Mouse (Mus musculus): Measurements from ENCODE around the gene Sdk1. TPM values are rescaled to one million over a fixed set of nuclear protein-coding genes. Genes with fewer than 3 reads are reported as not detected.

The Sdk1 gene
- polyA plus RNA-seq, 1 experiment from 2014 or later: 1.7 TPM

- Histone ChIP-seq H3K27me3 (no peaks in the 10 kb centered on the region), H3K4me2 (replicated peaks) (no peak overlapping the region), H3K36me3 (no peaks in the 10 kb centered on the region), H3K9ac (replicated peaks) (no peak overlapping the region), H3K27ac (replicated peaks) (no peak overlapping the region), H3K9me3 (no peaks in the 10 kb centered on the region), H3K4me3 (no peak overlapping the region), H3K4me1 (no peaks in the 10 kb centered on the region)
- 88% methylated on average over 6 of the region's 6 CpGs for whole genome bisulfite sequencing
- no peak for ATAC-seq (ENCODE audit: low FRiP score, low read depth)
Observed at GRCm38 (mm10) chr5:141277112-141277511, 35.8 kb downstream of the Sdk1 start.

- no peak overlapping the region for H3K27ac ChIP-seq (replicated peaks)
- WGBS: 71% methylated on average over 2 of the region's 2 CpGs
Observed at GRCm38 (mm10) chr5:141281751-141282150, 40.5 kb downstream of the Sdk1 start.

GRCm38 (mm10) chr5:141289611-141290010, 48.3 kb downstream of the Sdk1 start:
- no peak for ATAC-seq (ENCODE audit: low FRiP score, low read depth)
- Histone ChIP-seq H3K36me3 (no peaks in the 10 kb centered on the region), H3K9ac (replicated peaks) (no peak overlapping the region), H3K4me1 (no peaks in the 10 kb centered on the region), H3K27me3 (no peaks in the 10 kb centered on the region), H3K4me3 (no peak overlapping the region), H3K4me2 (replicated peaks) (no peak overlapping the region), H3K27ac (replicated peaks) (no peak overlapping the region), H3K9me3 (no peaks in the 10 kb centered on the region)

More at GRCm38 (mm10) chr5:141281751-141282150, 40.5 kb downstream of the Sdk1 start:
- no peaks in the 10 kb centered on the region for H3K4me1 ChIP-seq
- no peaks in the 10 kb centered on the region for H3K36me3 ChIP-seq
- H3K27me3 ChIP-seq: no peaks in the 10 kb centered on the region
- H3K4me2 ChIP-seq (replicated peaks): no peak overlapping the region
- no peak overlapping the region for H3K4me3 ChIP-seq
- no peaks in the 10 kb centered on the region for H3K9me3 ChIP-seq
- ATAC-seq (ENCODE audit: low FRiP score, low read depth): no peak
- H3K9ac ChIP-seq (replicated peaks): no peak overlapping the region

- Histone ChIP-seq H3K4me3 (no peak overlapping the region), H3K9ac (replicated peaks) (no peak overlapping the region), H3K36me3 (no peaks in the 10 kb centered on the region), H3K9me3 (no peaks in the 10 kb centered on the region), H3K4me1 (no peaks in the 10 kb centered on the region), H3K27ac (replicated peaks) (no peak overlapping the region), H3K4me2 (replicated peaks) (no peak overlapping the region), H3K27me3 (no peaks in the 10 kb centered on the region)
- WGBS: 96% methylated on average over 7 of the region's 7 CpGs
- ATAC-seq (ENCODE audit: low FRiP score, low read depth): no peak
Observed at GRCm38 (mm10) chr5:141295240-141295639, 54.0 kb downstream of the Sdk1 start.

GRCm38 (mm10) chr5:141302287-141302694, 61.0 kb downstream of the Sdk1 start:
- Histone ChIP-seq H3K27ac (replicated peaks) (no peak overlapping the region), H3K4me3 (no peak overlapping the region), H3K4me2 (replicated peaks) (no peak overlapping the region), H3K36me3 (no peaks in the 10 kb centered on the region), H3K9me3 (no peaks in the 10 kb centered on the region), H3K9ac (replicated peaks) (no peak overlapping the region), H3K4me1 (no peaks in the 10 kb centered on the region), H3K27me3 (no peaks in the 10 kb centered on the region)
- 84% methylated on average over 4 of the region's 4 CpGs for WGBS
- no peak for ATAC-seq (ENCODE audit: low FRiP score, low read depth)

DNA sequence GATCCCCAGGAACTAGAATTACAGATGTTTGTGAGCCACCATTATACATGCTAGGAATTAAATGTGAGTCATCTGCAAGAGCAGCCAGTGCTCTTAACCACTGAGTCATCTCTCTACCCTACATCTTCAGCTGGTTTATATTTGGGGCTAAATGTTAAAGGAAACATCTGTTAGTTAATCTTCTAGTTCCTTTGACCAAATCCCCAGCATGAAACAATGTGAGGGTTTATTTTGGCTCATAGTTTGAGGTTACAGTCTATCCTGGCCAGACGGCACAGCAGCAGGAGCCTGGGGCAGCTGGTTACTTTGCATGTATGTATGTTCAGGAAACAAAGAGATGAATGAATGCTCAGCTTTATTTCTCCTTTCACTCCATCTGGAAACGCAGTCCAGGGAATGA, 62.5 kb downstream of the Sdk1 start:
- H3K9ac ChIP-seq (replicated peaks): no peak overlapping the region
- H3K4me3 ChIP-seq: no peak overlapping the region
- H3K9me3 ChIP-seq: no peaks in the 10 kb centered on the region
- 61% methylated on average over 2 of the region's 2 CpGs for WGBS
- no peak for ATAC-seq (ENCODE audit: low FRiP score, low read depth)
- H3K36me3 ChIP-seq: no peaks in the 10 kb centered on the region
- H3K27ac ChIP-seq (replicated peaks): no peak overlapping the region
- no peaks in the 10 kb centered on the region for H3K4me1 ChIP-seq
- no peaks in the 10 kb centered on the region for H3K27me3 ChIP-seq
- H3K4me2 ChIP-seq (replicated peaks): no peak overlapping the region

GRCm38 (mm10) chr5:141304706-141305105, 63.4 kb downstream of the Sdk1 start:
- H3K9ac ChIP-seq (replicated peaks): no peak overlapping the region
- H3K9me3 ChIP-seq: no peaks in the 10 kb centered on the region
- no peaks in the 10 kb centered on the region for H3K27me3 ChIP-seq
- H3K27ac ChIP-seq (replicated peaks): no peak overlapping the region
- 74% methylated on average over 2 of the region's 2 CpGs for WGBS
- H3K36me3 ChIP-seq: no peaks in the 10 kb centered on the region
- no peak for ATAC-seq (ENCODE audit: low FRiP score, low read depth)
- H3K4me3 ChIP-seq: no peak overlapping the region
- H3K4me1 ChIP-seq: no peaks in the 10 kb centered on the region
- H3K4me2 ChIP-seq (replicated peaks): no peak overlapping the region

DNA sequence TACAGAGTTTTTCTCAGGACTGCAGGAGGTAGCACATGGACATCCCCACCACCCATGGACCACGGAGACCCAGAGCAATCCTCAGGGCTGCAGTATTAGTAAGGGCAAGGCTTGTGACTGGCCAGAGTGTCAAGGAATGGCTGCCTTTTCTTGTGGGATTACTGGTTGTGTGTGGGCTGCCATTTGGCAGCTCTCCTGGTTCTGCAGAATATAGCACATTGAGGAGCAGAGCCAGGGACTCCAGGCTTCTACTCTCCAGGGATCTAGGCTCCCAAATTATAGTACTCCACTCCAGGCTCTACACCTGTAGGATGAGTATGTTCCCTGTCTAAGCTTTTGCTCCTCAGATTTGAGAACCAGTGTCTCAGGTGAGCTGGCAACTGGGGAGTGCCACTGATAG, 69.4 kb downstream of the Sdk1 start:
- Histone ChIP-seq H3K4me2 (replicated peaks) (no peak overlapping the region), H3K4me3 (no peak overlapping the region), H3K27ac (replicated peaks) (no peak overlapping the region), H3K9me3 (no peaks in the 10 kb centered on the region), H3K36me3 (no peaks in the 10 kb centered on the region), H3K27me3 (no peaks in the 10 kb centered on the region), H3K4me1 (no peaks in the 10 kb centered on the region), H3K9ac (replicated peaks) (no peak overlapping the region)
- no peak for ATAC-seq (ENCODE audit: low FRiP score, low read depth)
- 65% methylated on average over 1 of the region's 1 CpGs for WGBS

DNA sequence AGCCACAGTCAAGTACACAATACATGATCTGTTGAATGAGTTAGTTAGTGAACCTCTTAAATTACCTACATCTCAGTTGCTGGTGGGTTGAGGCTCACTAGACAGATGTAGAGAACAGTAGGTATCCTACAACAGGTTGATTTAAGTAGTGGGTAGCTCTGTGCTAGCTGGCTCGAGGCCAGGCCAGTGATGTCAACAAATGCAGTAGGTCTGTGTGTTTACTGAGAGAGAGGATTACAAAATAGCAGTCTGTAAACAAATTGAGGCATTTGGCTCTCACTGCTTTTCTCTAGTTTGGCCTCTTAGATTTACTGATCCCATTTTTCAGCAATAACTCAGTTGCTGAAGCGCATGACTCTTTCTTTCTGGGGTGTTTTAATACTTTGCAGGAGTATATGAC, 70.5 kb downstream of the Sdk1 start:
- no peak overlapping the region for H3K27ac ChIP-seq (replicated peaks)
- H3K9ac ChIP-seq (replicated peaks): no peak overlapping the region
- ATAC-seq (ENCODE audit: low FRiP score, low read depth): no peak
- H3K36me3 ChIP-seq: no peaks in the 10 kb centered on the region
- H3K9me3 ChIP-seq: no peaks in the 10 kb centered on the region
- H3K4me3 ChIP-seq: no peak overlapping the region
- WGBS: 77% methylated on average over 2 of the region's 2 CpGs
- no peaks in the 10 kb centered on the region for H3K4me1 ChIP-seq
- no peaks in the 10 kb centered on the region for H3K27me3 ChIP-seq
- H3K4me2 ChIP-seq (replicated peaks): no peak overlapping the region

GRCm38 (mm10) chr5:141312305-141312704, 71.0 kb downstream of the Sdk1 start:
- Histone ChIP-seq H3K4me3 (no peak overlapping the region), H3K36me3 (no peaks in the 10 kb centered on the region), H3K27me3 (no peaks in the 10 kb centered on the region), H3K27ac (replicated peaks) (no peak overlapping the region), H3K9ac (replicated peaks) (no peak overlapping the region), H3K4me2 (replicated peaks) (no peak overlapping the region), H3K4me1 (no peaks in the 10 kb centered on the region), H3K9me3 (no peaks in the 10 kb centered on the region)
- no peak for ATAC-seq (ENCODE audit: low FRiP score, low read depth)
- 92% methylated on average over 4 of the region's 4 CpGs for WGBS

- no peaks in the 10 kb centered on the region for H3K36me3 ChIP-seq
- ATAC-seq (ENCODE audit: low FRiP score, low read depth): no peak
- no peak overlapping the region for H3K4me2 ChIP-seq (replicated peaks)
- no peak overlapping the region for H3K9ac ChIP-seq (replicated peaks)
- no peak overlapping the region for H3K27ac ChIP-seq (replicated peaks)
- H3K4me3 ChIP-seq: no peak overlapping the region
- H3K9me3 ChIP-seq: no peaks in the 10 kb centered on the region
- no peaks in the 10 kb centered on the region for H3K4me1 ChIP-seq
- 88% methylated on average over 4 of the region's 4 CpGs for WGBS
- H3K27me3 ChIP-seq: no peaks in the 10 kb centered on the region
Observed at GRCm38 (mm10) chr5:141317095-141317494, 75.8 kb downstream of the Sdk1 start.

GRCm38 (mm10) chr5:141324910-141325309, 83.6 kb downstream of the Sdk1 start:
- ATAC-seq (ENCODE audit: low FRiP score, low read depth): no peak
- no peak overlapping the region for H3K4me3 ChIP-seq
- H3K27me3 ChIP-seq: no peaks in the 10 kb centered on the region
- H3K9ac ChIP-seq (replicated peaks): no peak overlapping the region
- H3K9me3 ChIP-seq: no peaks in the 10 kb centered on the region
- WGBS: 82% methylated on average over 4 of the region's 4 CpGs
- H3K4me2 ChIP-seq (replicated peaks): no peak overlapping the region
- no peaks in the 10 kb centered on the region for H3K36me3 ChIP-seq
- no peak overlapping the region for H3K27ac ChIP-seq (replicated peaks)
- peaks cover 2% of the 10 kb centered on the region; the same call in 1 of the 2 replicates for H3K4me1 ChIP-seq

DNA sequence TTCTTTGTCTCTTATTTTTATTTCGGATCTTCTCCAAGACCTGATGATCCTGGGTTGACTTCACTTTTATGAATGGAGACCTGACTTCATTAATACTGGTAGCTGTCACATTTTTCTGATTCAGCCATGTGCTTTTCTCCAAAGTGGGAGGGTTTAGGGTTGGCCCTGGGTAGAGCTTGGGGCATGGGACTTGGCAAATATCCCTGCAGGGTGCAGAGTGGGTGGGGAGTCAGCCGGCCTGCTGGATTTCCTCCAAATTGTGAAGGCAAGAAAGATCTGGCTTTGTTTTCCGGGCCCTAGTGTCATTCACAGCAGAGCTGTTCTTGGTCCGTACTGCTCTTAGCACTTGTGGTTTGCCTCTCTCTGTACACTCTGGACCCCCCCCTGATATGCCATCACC, 103.1 kb downstream of the Sdk1 start:
- Histone ChIP-seq H3K4me3 (no peak overlapping the region), H3K27me3 (no peaks in the 10 kb centered on the region), H3K36me3 (no peaks in the 10 kb centered on the region), H3K4me1 (no peaks in the 10 kb centered on the region), H3K4me2 (replicated peaks) (no peak overlapping the region), H3K9ac (replicated peaks) (no peak overlapping the region), H3K9me3 (no peaks in the 10 kb centered on the region), H3K27ac (replicated peaks) (no peak overlapping the region)
- 80% methylated on average over 4 of the region's 4 CpGs for WGBS
- no peak for ATAC-seq (ENCODE audit: low FRiP score, low read depth)

Measured in midbrain, embryonic 12.5 days (tissue).